Mouse (Mus musculus) liver, embryonic 13.5 days (tissue): ENCODE results near the gene Myo9a. TPM values are rescaled to one million over a fixed set of nuclear protein-coding genes. Genes with fewer than 3 reads are reported as not detected.

ENCODE experiments used
- ATAC-seq: fragments of 200-750 bp; cut with Nextera tagmentation; 2 replicates; pipeline ENCODE4 v1.8.0; 2017; ENCODE audit warnings: low read depth, mild to moderate bottlenecking, moderate number of reproducible peaks, moderate library complexity
- DNase-seq: peaks from one replicate; pipeline ENCODE4 v3.0.0; 2022
- H3K27ac ChIP-seq: fragments of 300-500 bp; sonication (generic); 2 replicates; pipeline ENCODE4 v1.5.1; 2015; ENCODE audit warnings: moderate library complexity, mild to moderate bottlenecking, inconsistent platforms
- H3K27me3 ChIP-seq: fragments of 300-500 bp; sonication (generic); 2 replicates; pipeline ENCODE4 v1.6.1; 2015; ENCODE audit warnings: mild to moderate bottlenecking, inconsistent platforms
- H3K36me3 ChIP-seq: fragments of 300-500 bp; sonication (generic); 2 replicates; pipeline ENCODE4 v1.6.1; 2015; ENCODE audit warnings: mild to moderate bottlenecking, inconsistent platforms
- H3K4me1 ChIP-seq: fragments of 300-500 bp; sonication (generic); replicated peaks from 2 replicates; pipeline ENCODE4 v1.6.1; 2015; ENCODE audit warnings: inconsistent platforms
- H3K4me2 ChIP-seq: fragments of 300-500 bp; sonication (generic); 2 replicates; pipeline ENCODE4 v1.6.1; 2015; ENCODE audit warnings: inconsistent platforms, mild to moderate bottlenecking, moderate library complexity
- H3K4me3 ChIP-seq: fragments of 300-500 bp; sonication (generic); replicated peaks from 2 replicates; pipeline ENCODE4 v1.5.1; 2015; ENCODE audit warnings: mild to moderate bottlenecking, inconsistent platforms
- H3K9ac ChIP-seq: fragments of 300-500 bp; sonication (generic); 2 replicates; pipeline ENCODE4 v1.6.1; 2015; ENCODE audit warnings: mild to moderate bottlenecking, inconsistent platforms
- H3K9me3 ChIP-seq: fragments of 300-500 bp; sonication (generic); replicated peaks from 2 replicates; pipeline ENCODE4 v1.6.1; 2016; ENCODE audit warnings: inconsistent platforms
- WGBS: fragments of 180-500 bp; shearing (Covaris S2); methylation state at CpG from one replicate; pipeline ENCODE4 v1.1.7; 2015; ENCODE audit not compliant: insufficient replicate concordance; 5-methylcytosine and 5-hydroxymethylcytosine counted together
- polyA plus RNA-seq: library from polyadenylated mRNA; unstranded; fragments of >200 nt; fragmentation: Nextera tagmentation; extraction: Ambion mirVana; gene quantifications from 2 replicates; pipeline ENCODE4 v1.2.1, GENCODE M21; 2015

Myo9a gene
- polyA plus RNA-seq, 1 experiment from 2014 or later = 2.5 TPM

- no peaks in the 10 kb centered on the region for H3K36me3 ChIP-seq
- H3K4me2 ChIP-seq = no peak overlapping the region
- DNase-seq (no peak), ATAC-seq (no peak)
- no peaks in the 10 kb centered on the region for H3K9me3 ChIP-seq
- 0 out of 2 replicates have a peak, but pooled peaks cover 2% of the 10 kb centered on the region for H3K4me1 ChIP-seq
- H3K4me3 ChIP-seq = no peak overlapping the region
- no peaks in the 10 kb centered on the region for H3K27me3 ChIP-seq
- 46% methylated on average over 10 of the region's 10 CpGs for WGBS
- no peak overlapping the region for H3K9ac ChIP-seq
- H3K27ac ChIP-seq = no peak overlapping the region
Observed at GRCm38 (mm10) chr9:59725515-59725914, 25.2 kb upstream of the Myo9a start.

GRCm38 (mm10) chr9:59727569-59728286, 23.0 kb upstream of the Myo9a start:
- DNase-seq = no peak
- no peaks in the 10 kb centered on the region for H3K36me3 ChIP-seq
- WGBS = 66% methylated on average over 11 of the region's 11 CpGs

GRCm38 (mm10) chr9:59731136-59731535, 19.6 kb upstream of the Myo9a start:
- no peak overlapping the region for H3K9ac ChIP-seq
- H3K4me1 ChIP-seq = peaks cover 6% of the 10 kb centered on the region; the same call in 1 of the 2 replicates
- no peak for DNase-seq
- H3K9me3 ChIP-seq = no peaks in the 10 kb centered on the region
- no peak overlapping the region for H3K27ac ChIP-seq
- no peak for ATAC-seq
- 57% methylated on average over 5 of the region's 5 CpGs for WGBS
- no peaks in the 10 kb centered on the region for H3K36me3 ChIP-seq
- H3K4me2 ChIP-seq = no peak overlapping the region
- H3K27me3 ChIP-seq = no peaks in the 10 kb centered on the region
- no peak overlapping the region for H3K4me3 ChIP-seq

More at GRCm38 (mm10) chr9:59727569-59728286, 23.0 kb upstream of the Myo9a start:
- Histone ChIP-seq H3K27me3 (no peaks in the 10 kb centered on the region), H3K9me3 (no peaks in the 10 kb centered on the region), H3K4me3 (no peak overlapping the region), H3K9ac (no peak overlapping the region), H3K4me2 (no peak overlapping the region), H3K27ac (no peak overlapping the region), H3K4me1 (0 out of 2 replicates have a peak, but pooled peaks cover 2% of the 10 kb centered on the region)
- no peak for ATAC-seq

DNA sequence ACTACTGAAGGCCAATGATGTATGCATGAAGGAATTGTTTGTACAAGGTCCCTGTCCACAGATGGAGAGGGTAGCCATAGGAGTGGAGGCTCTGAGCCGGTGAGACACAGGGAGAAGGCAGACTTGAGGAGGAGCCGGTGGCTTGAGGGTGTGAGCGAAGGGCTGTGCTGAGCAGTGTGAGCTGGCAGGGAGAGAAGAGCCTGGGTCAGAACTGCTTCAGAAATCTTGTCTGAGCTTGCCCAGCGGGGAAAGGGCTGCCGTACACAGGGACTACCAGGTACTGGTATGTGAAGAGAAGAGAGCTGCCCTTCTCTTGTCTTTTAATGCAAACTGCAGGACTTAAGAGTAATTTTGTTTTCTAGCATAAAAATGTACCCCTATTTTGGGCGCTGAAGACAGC, 17.6 kb upstream of the Myo9a start:
- DNase-seq (no peak), ATAC-seq (no peak)
- Histone ChIP-seq H3K27me3 (no peaks in the 10 kb centered on the region), H3K4me2 (no peak overlapping the region), H3K9me3 (no peaks in the 10 kb centered on the region), H3K4me3 (no peak overlapping the region), H3K27ac (no peak overlapping the region), H3K36me3 (no peaks in the 10 kb centered on the region), H3K4me1 (peaks cover 6% of the 10 kb centered on the region; the same call in 1 of the 2 replicates), H3K9ac (no peak overlapping the region)
- WGBS = 60% methylated on average over 6 of the region's 6 CpGs

DNA sequence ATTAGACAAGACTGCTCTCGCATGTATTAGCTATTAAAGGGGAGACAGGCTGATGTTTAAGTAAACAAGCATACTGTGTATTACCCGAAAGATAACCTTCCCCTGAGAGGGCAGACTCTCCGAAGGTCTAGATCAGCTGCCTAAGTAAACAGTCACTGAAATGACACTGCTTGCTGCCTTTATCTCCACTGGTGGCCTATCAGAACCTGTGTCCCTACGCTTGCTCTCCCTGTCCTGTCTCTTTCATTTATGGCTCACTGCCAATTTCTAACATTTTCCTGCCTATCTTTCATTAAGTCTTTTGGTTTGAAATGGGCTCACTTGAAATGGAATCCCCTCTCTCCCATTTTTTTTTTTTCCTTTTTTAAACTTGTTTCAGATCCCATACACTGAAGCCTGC, 15.3 kb upstream of the Myo9a start:
- WGBS = 30% methylated on average over 4 of the region's 4 CpGs

DNA sequence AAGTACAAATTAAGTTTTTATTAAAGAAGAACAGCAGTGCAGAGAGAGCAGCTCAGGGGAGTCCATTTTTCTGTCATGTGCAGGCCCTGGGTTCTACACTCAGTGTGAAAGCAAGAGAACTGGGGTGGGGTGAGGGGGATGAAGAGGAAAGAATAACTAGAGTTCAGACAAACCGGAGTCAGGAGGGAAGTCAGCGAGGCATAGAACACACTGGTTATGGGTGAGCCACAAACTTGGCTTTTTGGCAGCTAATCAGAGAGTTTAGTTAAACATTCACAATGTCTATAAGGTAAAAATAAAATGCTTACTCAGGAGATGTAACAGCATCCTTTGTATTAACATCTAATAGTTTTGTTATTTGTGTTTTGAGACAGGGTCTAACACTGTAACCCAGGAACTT, 10.1 kb upstream of the Myo9a start:
- H3K4me1 ChIP-seq = peaks cover 19% of the 10 kb centered on the region
- WGBS = 80% methylated on average over 2 of the region's 2 CpGs
- no peaks in the 10 kb centered on the region for H3K36me3 ChIP-seq
- H3K27me3 ChIP-seq = no peaks in the 10 kb centered on the region
- no peak overlapping the region for H3K4me2 ChIP-seq
- H3K27ac ChIP-seq = no peak overlapping the region
- H3K9ac ChIP-seq = no peak overlapping the region
- no peak overlapping the region for H3K4me3 ChIP-seq
- no peak for ATAC-seq
- DNase-seq = no peak
- H3K9me3 ChIP-seq = no peaks in the 10 kb centered on the region

More for the DNA sequence above, 15.3 kb upstream of the Myo9a start:
- Histone ChIP-seq H3K4me1 (peaks cover 6% of the 10 kb centered on the region; the same call in 1 of the 2 replicates), H3K27ac (no peak overlapping the region), H3K9ac (no peak overlapping the region), H3K4me3 (no peak overlapping the region), H3K4me2 (no peak overlapping the region), H3K9me3 (no peaks in the 10 kb centered on the region), H3K36me3 (no peaks in the 10 kb centered on the region), H3K27me3 (no peaks in the 10 kb centered on the region)
- ATAC-seq (peak; percentile 72), DNase-seq (no peak)

DNA sequence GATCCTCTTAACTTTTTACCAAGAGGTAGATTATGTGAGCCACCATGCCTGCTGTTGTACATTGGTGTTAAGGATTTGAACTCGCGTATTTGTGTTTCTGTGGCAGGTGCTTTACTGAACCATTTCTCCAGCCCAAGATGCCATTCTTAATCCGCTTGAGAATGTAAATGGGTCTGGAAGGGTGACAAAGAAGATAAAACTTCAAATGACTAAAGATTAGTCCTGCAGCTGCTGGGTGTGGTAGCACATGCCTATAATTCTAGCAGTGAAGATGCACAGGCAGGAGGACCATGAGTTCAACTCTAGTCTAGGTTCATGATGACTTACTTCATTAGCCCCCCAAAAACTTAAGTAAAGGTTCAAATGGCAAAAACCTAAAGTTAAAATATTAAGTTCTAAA, 6.8 kb upstream of the Myo9a start:
- Histone ChIP-seq H3K9me3 (no peaks in the 10 kb centered on the region), H3K36me3 (no peaks in the 10 kb centered on the region), H3K4me3 (no peak overlapping the region), H3K4me1 (peaks cover 23% of the 10 kb centered on the region), H3K27ac (0 out of 2 replicates have a peak overlapping the region, but pooled peaks have one; percentile 8), H3K27me3 (no peaks in the 10 kb centered on the region), H3K4me2 (no peak overlapping the region), H3K9ac (no peak overlapping the region)
- ATAC-seq = peak; percentile 75
- no peak for DNase-seq
- 80% methylated on average over 3 of the region's 3 CpGs for WGBS

DNA sequence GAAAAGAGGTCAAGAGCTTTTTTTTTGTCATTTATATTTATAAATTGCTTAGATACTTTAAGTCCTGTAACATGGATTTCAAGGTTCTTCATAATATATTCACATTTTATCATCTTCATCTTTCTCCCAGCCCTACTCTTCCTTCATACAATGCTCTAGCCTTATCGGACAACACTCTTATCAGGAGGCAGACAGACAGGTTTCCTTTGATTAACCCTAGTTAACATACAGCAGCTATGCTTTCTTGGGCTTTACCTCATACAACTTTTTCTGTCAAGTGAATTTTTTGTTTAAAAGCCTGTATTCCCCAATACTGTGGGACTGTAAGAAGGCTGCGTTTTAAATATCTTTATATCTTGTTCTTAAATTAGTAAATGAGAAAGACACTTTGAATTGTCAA, 2.3 kb upstream of the Myo9a start:
- WGBS = 53% methylated on average over 2 of the region's 2 CpGs
- Histone ChIP-seq H3K27me3 (no peaks in the 10 kb centered on the region), H3K4me3 (no peak overlapping the region), H3K27ac (no peak overlapping the region), H3K9me3 (no peaks in the 10 kb centered on the region), H3K4me1 (peaks cover 37% of the 10 kb centered on the region), H3K9ac (no peak overlapping the region), H3K36me3 (no peaks in the 10 kb centered on the region), H3K4me2 (no peak overlapping the region)
- DNase-seq = no peak
- ATAC-seq = no peak

GRCm38 (mm10) chr9:59748969-59749368, 1.7 kb upstream of the Myo9a start:
- DNase-seq (no peak), ATAC-seq (no peak)
- Histone ChIP-seq H3K27ac (no peak overlapping the region), H3K4me2 (peak overlapping the region; percentile 84; the same call in 1 of the 2 replicates), H3K9me3 (no peaks in the 10 kb centered on the region), H3K4me1 (peaks cover 31% of the 10 kb centered on the region), H3K36me3 (no peaks in the 10 kb centered on the region), H3K4me3 (no peak overlapping the region), H3K27me3 (no peaks in the 10 kb centered on the region), H3K9ac (no peak overlapping the region)
- 75% methylated on average over 11 of the region's 11 CpGs for WGBS

DNA sequence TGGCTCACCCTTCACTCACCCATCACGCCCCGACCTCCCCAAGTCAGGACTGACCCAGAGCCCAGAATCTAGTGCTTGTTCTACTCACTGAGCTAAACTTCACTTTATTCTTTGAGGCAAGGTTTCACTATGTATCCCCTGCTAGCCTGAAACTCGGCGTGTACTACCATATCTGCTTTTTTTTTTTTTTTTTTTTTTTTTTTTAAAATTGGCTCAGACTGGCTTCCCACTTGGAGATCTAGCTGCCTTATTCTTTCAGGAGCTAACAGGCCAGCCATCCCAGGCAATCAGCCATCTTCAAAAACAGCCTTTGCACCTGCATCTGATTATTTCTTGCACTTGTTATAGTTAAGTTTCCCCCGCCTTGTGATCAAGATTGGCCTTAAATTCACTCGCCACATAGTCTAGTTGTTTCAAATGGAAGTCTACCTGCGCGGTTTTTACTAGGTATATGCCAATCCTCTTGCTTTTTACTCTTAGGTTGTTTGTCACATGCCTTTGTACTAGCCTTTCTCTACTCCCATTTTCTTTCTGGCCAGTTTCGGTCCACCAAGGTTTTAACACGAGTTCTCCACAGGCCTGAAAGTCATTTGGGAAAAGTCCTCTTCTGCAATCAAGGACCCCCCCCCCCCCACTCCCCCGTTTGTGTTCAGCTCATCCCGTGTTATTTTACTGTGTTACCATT, 973 bp upstream of the Myo9a start:
- Histone ChIP-seq H3K9ac (peak overlapping the region; percentile 77), H3K27me3 (no peaks in the 10 kb centered on the region), H3K36me3 (no peaks in the 10 kb centered on the region), H3K9me3 (no peaks in the 10 kb centered on the region), H3K4me3 (peak overlapping the region; percentile 86), H3K27ac (peak overlapping the region; percentile 71), H3K4me1 (peaks cover 26% of the 10 kb centered on the region), H3K4me2 (peak overlapping the region; percentile 84)
- no peak for DNase-seq
- 21% methylated on average over 12 of the region's 12 CpGs for WGBS
- no peak for ATAC-seq

- H3K9ac ChIP-seq = peak overlapping the region; percentile 83
- no peaks in the 10 kb centered on the region for H3K36me3 ChIP-seq
- peak overlapping the region; percentile 90 for H3K27ac ChIP-seq
- peak; percentile 93 for ATAC-seq
- under 1% methylated on average over 29 of the region's 49 CpGs for WGBS
- no peaks in the 10 kb centered on the region for H3K9me3 ChIP-seq
- H3K4me3 ChIP-seq = peak overlapping the region; percentile 86
- H3K4me2 ChIP-seq = peak overlapping the region; percentile 92
- peak; percentile 90 for DNase-seq
- H3K27me3 ChIP-seq = no peaks in the 10 kb centered on the region
- H3K4me1 ChIP-seq = peaks cover 26% of the 10 kb centered on the region
Observed at GRCm38 (mm10) chr9:59751066-59751581, 428 bp downstream of the Myo9a start.
